Mouse (Mus musculus) testis, postnatal 10 days (tissue): ENCODE measurements around the gene Socs7.

Experiments used
- DNase-seq: peaks from one replicate; pipeline ENCODE4 v3.0.0; 2021; ENCODE audit warnings: low spot score

The Socs7 gene

DNA sequence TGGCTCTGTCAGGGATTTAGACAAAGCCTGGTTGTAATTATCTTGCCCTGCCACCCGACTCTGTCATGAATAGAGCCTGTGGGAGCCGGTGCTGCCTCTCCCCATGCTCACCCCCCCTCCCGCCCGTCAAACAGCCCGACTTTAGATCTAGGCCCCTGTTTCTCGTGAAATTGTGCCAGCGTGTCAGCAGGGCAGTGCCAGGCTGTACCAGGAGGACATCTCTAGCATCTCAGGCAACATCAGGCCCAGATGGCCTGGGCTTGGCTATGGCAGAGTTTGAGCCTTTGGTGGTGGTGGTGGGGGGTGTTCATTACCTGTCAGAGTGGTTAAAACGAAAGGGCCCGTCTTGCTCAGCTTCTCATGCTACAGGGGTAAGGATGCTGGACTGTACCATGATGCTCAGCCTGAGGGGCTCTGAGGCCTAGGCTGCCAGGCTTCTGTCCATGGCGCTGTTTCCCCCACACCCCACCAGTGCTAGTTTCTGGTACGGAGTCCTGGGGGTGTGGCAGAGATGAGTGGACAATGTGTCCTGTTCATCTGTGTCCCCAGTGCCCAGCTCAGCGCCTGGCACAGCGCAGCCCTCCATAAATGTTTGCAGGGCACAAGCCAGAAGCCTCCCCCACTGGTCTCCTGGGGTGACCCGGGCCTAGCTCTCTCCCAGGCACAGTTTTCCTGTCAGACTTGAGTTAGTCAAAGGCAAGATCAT is 56.6 kb downstream of the Socs7 start:
- DNase-seq = peak; percentile 49

DNA sequence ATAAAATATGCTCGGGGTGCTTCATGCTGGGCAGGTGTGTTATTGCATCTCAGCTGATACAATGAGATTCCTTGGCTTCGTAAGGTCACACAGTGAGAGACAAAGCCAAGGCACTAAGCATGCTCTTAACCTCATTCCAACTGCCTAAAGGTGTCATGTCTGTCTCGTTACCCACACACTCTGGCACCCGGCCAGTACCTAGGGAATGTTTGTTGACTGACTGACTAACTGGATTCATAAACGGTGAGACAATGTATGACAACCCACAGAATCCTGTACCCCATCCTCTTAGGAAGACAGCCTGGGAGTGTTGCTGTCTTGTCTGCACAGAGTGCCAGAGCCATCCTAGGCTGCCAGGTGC is 57.2 kb downstream of the Socs7 start:
- DNase-seq = peak; percentile 63

- DNase-seq = peak; percentile 37
Observed at GRCm38 (mm10) chr11:97422507-97422906, 60.2 kb downstream of the Socs7 start.

- no peak for DNase-seq
Observed at GRCm38 (mm10) chr11:97424092-97424692, 61.8 kb downstream of the Socs7 start.

DNA sequence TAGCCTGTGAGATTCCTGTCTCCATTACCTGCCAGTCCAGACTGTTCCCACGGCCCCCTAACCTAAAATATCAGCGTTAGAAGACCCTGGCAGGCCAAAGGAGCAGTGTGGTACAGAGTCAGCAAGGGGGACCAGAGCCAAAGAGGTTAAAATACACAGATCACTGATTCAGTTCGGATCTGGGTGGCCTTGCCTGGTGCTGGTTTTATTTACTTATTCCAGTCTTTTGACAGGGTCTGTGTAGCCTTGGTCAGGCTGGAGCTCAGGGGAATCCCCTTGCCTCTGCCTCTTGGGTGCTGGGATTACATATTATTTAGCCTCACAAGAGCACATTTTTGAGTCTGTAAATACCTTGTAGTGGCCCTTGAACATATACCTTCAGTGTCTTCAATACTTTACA is 62.5 kb downstream of the Socs7 start:
- no peak for DNase-seq

DNA sequence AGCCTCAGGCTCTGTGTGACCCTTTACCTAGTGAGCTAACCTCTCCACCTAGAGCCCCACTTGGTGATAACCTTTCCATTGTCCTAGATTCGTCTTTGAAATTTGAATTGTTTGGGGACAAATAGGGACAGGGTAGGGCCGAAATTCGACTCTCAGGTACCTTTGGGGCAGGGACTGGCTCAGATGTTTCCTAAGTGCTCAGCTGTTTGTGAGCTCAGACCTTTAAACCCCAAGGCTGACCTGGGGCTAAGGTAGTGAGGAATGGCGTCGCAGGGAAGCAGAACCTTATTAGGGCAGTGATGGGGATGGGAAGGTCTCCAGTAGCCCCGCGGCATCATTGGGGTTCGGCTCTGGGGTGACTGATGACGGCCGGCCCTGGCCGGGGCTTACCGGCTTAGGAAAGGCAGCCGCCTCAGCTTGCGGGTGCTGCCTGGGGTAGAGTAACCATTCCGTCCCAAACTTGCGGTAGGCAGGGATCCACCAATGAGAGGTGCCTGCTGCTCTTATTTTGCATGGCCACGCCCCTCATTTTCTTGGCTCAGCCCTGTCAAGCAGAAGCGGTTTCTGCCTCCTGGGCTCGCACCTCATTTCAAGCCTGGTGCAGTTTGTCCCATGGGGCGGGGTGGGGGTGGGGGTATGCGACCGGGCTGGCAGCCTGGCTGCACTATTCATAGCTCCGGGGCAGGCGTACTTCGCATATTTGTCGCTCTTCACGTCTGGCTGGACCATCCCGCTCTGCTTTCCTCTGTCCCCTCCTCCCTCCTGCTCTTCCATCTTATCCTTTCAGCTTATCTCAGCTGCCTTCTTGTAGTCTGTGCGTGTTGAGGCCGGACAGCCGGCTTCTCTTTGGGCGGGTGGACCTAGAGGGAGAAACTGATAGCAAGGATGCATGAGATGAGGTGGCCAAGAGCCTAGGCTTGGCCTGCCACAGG is 65.7 kb downstream of the Socs7 start:
- DNase-seq = peak; percentile 81

DNA sequence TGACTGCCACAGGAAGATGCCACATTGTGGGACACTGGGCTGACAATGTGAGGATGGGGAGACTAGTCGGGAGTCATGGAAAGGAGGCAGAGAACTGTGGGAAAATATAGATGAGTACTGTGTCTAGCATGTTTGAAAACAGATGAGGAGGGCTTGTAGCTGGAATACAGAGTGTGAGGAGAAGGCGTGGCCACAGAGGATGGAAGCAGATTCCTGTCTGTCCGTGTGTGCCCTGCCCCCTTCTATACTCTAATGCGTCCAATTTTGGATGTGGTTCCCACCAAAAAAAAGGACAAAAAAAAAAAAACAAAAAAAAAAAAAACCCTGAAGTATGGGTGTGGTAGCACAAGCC is 66.4 kb downstream of the Socs7 start:
- no peak for DNase-seq

DNA sequence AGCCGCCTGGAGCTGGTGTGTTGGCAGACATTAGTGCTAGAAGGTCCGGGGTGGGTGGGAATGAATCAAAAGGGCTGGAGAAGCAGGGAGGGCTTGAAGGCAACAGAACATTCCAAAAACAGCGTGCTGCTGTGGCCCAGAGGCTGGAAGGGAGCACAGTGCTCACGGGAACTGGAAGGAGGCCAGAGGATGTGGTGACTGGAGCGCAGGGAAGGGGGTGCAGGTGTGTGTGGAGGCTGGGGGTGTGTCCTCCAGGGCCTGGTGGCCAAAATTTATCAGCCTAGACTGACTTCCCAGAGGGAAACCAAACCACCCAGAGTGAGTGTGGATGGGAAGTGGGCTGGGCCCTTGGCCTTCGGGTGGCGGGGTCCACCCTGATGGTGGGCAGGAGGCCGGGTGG is 67.3 kb downstream of the Socs7 start:
- DNase-seq = no peak

DNA sequence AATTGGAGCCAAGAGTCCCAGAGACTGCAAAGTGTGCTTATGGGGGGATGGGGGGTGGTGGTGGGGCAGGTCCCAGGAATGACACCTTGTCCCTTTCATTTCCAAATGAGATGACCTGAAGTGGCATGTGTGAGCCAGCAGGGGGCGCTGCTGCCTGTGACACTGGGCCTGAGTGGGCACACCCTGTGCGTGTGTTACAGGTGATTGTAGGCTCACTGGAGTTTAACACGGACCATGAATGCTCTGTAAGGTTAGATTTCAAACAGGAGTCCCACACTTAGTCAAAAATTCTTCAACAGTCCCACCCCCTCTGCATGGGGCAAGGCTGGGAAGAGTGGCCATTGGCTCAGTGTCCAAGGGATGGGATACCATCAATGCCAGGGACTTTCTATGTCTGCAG is 69.7 kb downstream of the Socs7 start:
- DNase-seq = peak; percentile 82

DNA sequence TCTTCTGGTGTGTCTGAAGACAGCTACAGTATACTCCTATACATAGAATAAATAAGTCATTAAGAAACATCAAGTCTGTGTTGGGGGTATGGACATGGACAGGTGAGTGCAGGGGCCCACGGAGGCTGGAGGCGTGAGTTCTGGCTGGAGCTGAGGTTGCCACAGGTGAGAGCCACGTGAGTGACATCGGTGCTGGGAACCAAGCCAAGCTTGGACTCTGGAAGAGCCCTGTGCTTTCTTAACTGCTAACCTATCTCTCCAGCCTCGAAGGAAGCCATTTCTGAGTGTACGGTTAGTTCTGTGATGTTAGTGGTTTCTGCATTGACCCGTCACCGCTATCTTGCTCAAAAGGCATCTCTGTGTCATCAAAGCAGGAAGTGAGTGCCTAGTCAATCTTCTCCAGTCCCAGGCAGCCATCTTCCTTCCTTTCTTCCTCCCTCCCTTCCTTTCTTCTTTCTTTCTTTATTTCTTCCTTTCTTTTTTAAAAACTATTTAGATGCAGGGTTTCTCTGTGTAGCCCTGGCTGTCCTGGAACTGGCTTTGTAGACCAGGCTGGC is 70.7 kb downstream of the Socs7 start:
- DNase-seq = peak; percentile 46

DNA sequence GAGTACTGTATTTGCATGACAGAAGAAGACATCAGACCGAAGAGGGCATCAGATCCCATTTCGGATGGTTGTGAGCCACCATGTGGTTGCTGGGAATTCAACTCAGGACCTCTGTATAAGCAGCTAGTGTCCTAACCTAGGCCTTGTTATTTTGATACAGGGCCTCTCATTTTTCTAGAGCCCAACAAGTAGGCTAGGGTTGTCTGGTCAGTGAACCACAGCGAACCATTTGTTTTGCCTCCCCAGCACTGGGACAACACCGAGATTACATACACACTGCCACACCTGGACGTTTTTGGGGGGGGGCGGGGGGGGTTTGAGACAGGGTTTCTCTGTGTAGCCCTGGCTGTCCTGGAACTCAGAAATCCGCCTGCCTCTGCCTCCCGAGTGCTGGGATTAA is 71.8 kb downstream of the Socs7 start:
- no peak for DNase-seq

DNA sequence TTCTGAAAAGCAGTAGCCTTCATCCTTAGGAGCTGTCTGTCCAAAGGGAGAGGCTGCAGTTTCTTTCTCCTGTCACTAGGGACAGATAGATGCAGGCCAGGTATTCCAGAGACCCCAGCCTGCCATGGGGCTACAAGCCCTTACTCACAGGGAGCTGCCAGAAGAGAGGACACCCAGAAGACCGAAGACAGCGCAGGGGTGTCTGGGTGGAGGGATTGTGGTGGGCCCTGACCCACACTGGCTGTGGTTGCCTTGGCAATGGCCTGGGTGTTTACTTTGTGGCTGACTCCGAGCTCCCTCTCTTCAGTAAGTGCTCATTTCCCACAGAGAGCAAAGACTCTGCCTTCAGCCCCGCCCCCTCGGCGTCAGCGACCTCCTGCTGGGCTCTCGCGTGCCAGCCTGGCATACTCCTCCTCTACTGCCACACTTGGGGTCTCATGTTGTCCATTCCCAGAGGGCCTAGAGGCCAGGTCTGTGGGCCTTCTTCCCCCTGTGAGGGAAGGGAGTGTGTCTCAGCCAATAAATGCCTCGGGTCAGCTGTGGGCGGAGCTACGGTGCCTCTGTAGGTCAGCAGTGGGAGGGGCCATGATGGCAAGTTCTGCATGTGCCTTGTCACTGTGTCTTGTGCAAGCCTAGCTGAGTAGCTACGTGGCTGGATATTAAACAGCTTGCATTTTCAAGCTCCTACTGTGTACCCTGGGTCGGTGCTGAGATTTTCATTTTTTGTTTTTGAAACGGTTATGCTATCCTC is 72.5 kb downstream of the Socs7 start:
- peak; percentile 87 for DNase-seq

- DNase-seq = peak; percentile 54
Observed at GRCm38 (mm10) chr11:97435808-97436491, 73.6 kb downstream of the Socs7 start.

DNA sequence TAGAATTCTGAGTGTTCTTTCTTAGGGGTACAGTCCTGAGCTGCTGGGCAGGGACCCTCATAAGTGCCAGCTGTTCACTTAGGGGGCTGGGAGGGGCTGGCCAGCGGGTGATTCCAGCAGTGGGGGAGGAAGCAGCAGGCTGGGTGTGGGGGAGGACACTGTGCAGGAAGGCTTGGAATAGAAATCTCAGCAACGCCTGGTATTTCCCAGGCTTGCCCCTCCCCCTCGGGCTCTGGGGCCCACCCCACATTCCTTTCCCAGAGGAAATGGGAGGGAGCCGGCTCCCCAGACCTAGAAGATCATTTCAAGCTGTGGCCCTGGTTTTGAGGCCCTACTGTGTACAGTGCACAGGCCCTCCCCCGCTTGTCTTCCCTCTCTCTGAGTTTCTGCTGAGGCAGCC is 75.4 kb downstream of the Socs7 start:
- peak; percentile 89 for DNase-seq

DNA sequence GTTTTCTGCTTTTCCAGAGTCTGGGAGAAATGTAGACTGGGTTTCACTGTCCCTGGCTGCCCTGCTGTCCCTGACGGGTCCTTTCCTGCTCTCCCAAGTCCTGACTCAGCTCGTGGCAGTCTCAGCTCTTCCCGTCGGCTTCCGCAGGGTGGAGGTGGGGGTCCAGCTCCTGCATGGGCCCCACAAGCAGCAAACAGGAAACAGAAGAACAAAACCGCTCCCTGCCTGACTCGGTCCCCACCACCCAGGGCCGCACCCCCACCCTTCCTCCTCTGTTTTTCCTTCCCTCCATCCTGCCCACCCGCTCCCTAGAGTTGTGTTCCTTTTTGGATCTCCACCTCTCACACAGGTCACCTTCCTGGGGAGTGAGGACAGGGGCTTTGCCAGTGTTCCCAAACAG is 76.5 kb downstream of the Socs7 start:
- no peak for DNase-seq

DNA sequence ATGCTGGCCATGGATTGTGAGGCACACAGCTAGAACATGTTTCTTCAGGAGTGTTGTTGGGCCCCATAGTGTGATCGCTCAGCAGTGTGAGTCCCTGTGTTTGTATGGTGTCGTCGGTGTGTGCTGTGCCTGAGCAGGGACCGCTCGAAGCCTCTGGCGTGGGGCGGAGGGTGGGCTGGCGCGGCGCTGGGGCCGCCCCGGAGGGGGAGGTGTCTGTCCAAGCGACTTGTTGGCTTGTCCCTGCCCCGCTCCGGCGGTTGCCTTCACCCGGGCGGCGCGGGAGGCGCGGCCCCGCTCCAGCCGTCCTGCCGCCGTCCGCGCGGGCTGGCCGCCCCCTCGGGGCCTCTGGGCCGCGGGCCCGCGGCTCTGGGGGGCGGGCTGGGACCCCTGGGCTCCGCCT is 77.6 kb downstream of the Socs7 start:
- DNase-seq = peak; percentile 84

- DNase-seq = peak; percentile 66
Observed at GRCm38 (mm10) chr11:97440441-97440881, 78.1 kb downstream of the Socs7 start.

DNA sequence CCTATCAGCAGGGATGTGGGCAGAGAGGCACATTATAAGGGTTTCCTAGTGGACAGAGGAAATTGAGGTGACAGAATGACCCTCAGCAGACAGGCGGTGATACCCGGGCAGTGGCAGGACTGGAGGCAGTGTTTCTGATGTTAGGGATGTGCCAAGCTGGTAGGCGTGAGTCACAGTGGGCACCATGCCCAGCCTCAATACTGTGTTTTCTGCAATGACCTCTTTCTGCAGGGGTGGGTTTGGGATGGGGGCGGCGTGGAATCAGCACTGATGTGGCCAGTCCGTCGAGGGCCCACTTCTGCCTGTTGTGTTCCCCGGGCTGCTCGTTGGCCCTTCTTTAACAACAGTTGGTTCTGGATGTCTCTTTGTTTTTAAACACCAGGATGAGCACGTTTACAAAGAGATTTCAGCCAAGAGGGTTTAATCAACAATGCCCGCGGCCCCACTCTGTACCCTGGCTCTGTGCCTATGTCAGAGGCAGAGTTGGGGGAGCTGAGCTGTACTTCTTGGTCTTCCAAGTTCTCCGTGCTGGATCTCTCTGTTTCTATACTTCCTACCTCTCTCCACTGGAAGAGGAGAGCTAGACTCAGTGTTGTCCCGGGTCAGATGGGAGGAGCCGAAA is 78.8 kb downstream of the Socs7 start:
- DNase-seq = peak; percentile 76

GRCm38 (mm10) chr11:97441658-97442125 is 79.3 kb downstream of the Socs7 start:
- no peak for DNase-seq

GRCm38 (mm10) chr11:97442891-97443675 is 80.7 kb downstream of the Socs7 start:
- DNase-seq = no peak
